Mouse (Mus musculus) heart, embryonic 12.5 days (tissue): Measurements from ENCODE around the gene Gbgt1. TPM values are rescaled to one million over a fixed set of nuclear protein-coding genes. Genes with fewer than 3 reads are reported as not detected.

ENCODE experiments used
- ATAC-seq: fragments of 200-750 bp; cut with Nextera tagmentation; 2 replicates; pipeline ENCODE4 v1.8.0; 2017; ENCODE audit warnings: moderate TSS enrichment, moderate library complexity; ENCODE audit not compliant: insufficient number of reproducible peaks, low FRiP score
- H3K27ac ChIP-seq: fragments of 300-500 bp; sonication (generic); 2 replicates; pipeline ENCODE4 v1.5.1; 2016; ENCODE audit warnings: mild to moderate bottlenecking, moderate library complexity; ENCODE audit not compliant: poor library complexity, severe bottlenecking
- H3K27me3 ChIP-seq: fragments of 300-500 bp; sonication (generic); replicated peaks from 2 replicates; pipeline ENCODE4 v1.6.1; 2016; ENCODE audit warnings: mild to moderate bottlenecking, moderate library complexity
- H3K36me3 ChIP-seq: fragments of 300-500 bp; sonication (generic); 2 replicates; pipeline ENCODE4 v1.6.1; 2016; ENCODE audit warnings: mild to moderate bottlenecking, moderate library complexity
- H3K4me1 ChIP-seq: fragments of 300-500 bp; sonication (generic); replicated peaks from 2 replicates; pipeline ENCODE4 v1.6.1; 2016; ENCODE audit warnings: mild to moderate bottlenecking
- H3K4me2 ChIP-seq: fragments of 300-500 bp; sonication (generic); 2 replicates; pipeline ENCODE4 v1.6.1; 2016; ENCODE audit warnings: mild to moderate bottlenecking, moderate library complexity
- H3K4me3 ChIP-seq: fragments of 300-500 bp; sonication (generic); 2 replicates; pipeline ENCODE4 v1.5.1; 2016; ENCODE audit warnings: mild to moderate bottlenecking
- H3K9ac ChIP-seq: fragments of 300-500 bp; sonication (generic); 2 replicates; pipeline ENCODE4 v1.6.1; 2016; ENCODE audit warnings: mild to moderate bottlenecking, moderate library complexity
- H3K9me3 ChIP-seq: fragments of 300-500 bp; sonication (generic); replicated peaks from 2 replicates; pipeline ENCODE4 v1.6.1; 2016; ENCODE audit warnings: mild to moderate bottlenecking, moderate library complexity
- whole genome bisulfite sequencing: fragments of 180-500 bp; shearing (Covaris S2); methylation state at CpG from one replicate; pipeline ENCODE4 v1.1.7; 2016; 5-methylcytosine and 5-hydroxymethylcytosine counted together
- polyA plus RNA-seq: library from polyadenylated mRNA; unstranded; fragments of >200 nt; fragmentation: Nextera tagmentation; extraction: Ambion mirVana; gene quantifications from 2 replicates; pipeline ENCODE4 v1.2.1, GENCODE M21; 2016

Gene Gbgt1
- polyA plus RNA-seq, 1 experiment from 2014 or later, result 0.28 TPM

- 45% methylated on average over 7 of the region's 7 CpGs for WGBS
- H3K27me3 ChIP-seq, result no peaks in the 10 kb centered on the region
- peak overlapping the region; percentile 20; the same call in 1 of the 2 replicates for H3K27ac ChIP-seq
- H3K9me3 ChIP-seq, result no peaks in the 10 kb centered on the region
- H3K4me1 ChIP-seq, result peaks cover 53% of the 10 kb centered on the region
- H3K36me3 ChIP-seq, result peaks cover 28% of the 10 kb centered on the region
- ATAC-seq, result no peak
- H3K4me3 ChIP-seq, result no peak overlapping the region
- no peak overlapping the region for H3K4me2 ChIP-seq
- peak overlapping the region; percentile 24 for H3K9ac ChIP-seq
Measured at GRCm38 (mm10) chr2:28539206-28539605, 42.5 kb downstream of the Gbgt1 start.

GRCm38 (mm10) chr2:28539949-28540348 is 43.3 kb downstream of the Gbgt1 start:
- Histone ChIP-seq H3K27ac (no peak overlapping the region), H3K4me1 (peaks cover 45% of the 10 kb centered on the region), H3K4me3 (no peak overlapping the region), H3K9ac (peak overlapping the region; percentile 24; the same call in 1 of the 2 replicates), H3K36me3 (peaks cover 36% of the 10 kb centered on the region), H3K4me2 (no peak overlapping the region), H3K27me3 (no peaks in the 10 kb centered on the region), H3K9me3 (no peaks in the 10 kb centered on the region)
- WGBS, result 67% methylated on average over 2 of the region's 2 CpGs
- no peak for ATAC-seq

GRCm38 (mm10) chr2:28540587-28541227 is 44.0 kb downstream of the Gbgt1 start:
- H3K4me3 ChIP-seq, result no peak overlapping the region
- no peaks in the 10 kb centered on the region for H3K9me3 ChIP-seq
- no peaks in the 10 kb centered on the region for H3K27me3 ChIP-seq
- no peak for ATAC-seq
- H3K36me3 ChIP-seq, result peaks cover 44% of the 10 kb centered on the region
- 78% methylated on average over 8 of the region's 8 CpGs for WGBS
- no peak overlapping the region for H3K9ac ChIP-seq
- no peak overlapping the region for H3K4me2 ChIP-seq
- H3K27ac ChIP-seq, result no peak overlapping the region
- peaks cover 38% of the 10 kb centered on the region for H3K4me1 ChIP-seq

GRCm38 (mm10) chr2:28543894-28544293 is 47.2 kb downstream of the Gbgt1 start:
- ATAC-seq, result no peak
- Histone ChIP-seq H3K9ac (no peak overlapping the region), H3K27me3 (no peaks in the 10 kb centered on the region), H3K9me3 (no peaks in the 10 kb centered on the region), H3K4me3 (no peak overlapping the region), H3K36me3 (peaks cover 60% of the 10 kb centered on the region), H3K4me1 (peaks cover 14% of the 10 kb centered on the region), H3K4me2 (no peak overlapping the region), H3K27ac (no peak overlapping the region)
- 81% methylated on average over 8 of the region's 8 CpGs for WGBS

GRCm38 (mm10) chr2:28545976-28546375 is 49.3 kb downstream of the Gbgt1 start:
- Histone ChIP-seq H3K4me3 (no peak overlapping the region), H3K27ac (no peak overlapping the region), H3K4me1 (no peaks in the 10 kb centered on the region), H3K9me3 (no peaks in the 10 kb centered on the region), H3K27me3 (no peaks in the 10 kb centered on the region), H3K9ac (no peak overlapping the region), H3K36me3 (peaks cover 78% of the 10 kb centered on the region), H3K4me2 (no peak overlapping the region)
- no peak for ATAC-seq

- H3K9me3 ChIP-seq, result no peaks in the 10 kb centered on the region
- H3K4me2 ChIP-seq, result no peak overlapping the region
- H3K9ac ChIP-seq, result no peak overlapping the region
- peaks cover 84% of the 10 kb centered on the region for H3K36me3 ChIP-seq
- no peaks in the 10 kb centered on the region for H3K27me3 ChIP-seq
- no peak overlapping the region for H3K4me3 ChIP-seq
- WGBS, result 63% methylated on average over 6 of the region's 6 CpGs
- no peak for ATAC-seq
- H3K4me1 ChIP-seq, result no peaks in the 10 kb centered on the region
- H3K27ac ChIP-seq, result no peak overlapping the region
Measured at GRCm38 (mm10) chr2:28546560-28546959, 49.9 kb downstream of the Gbgt1 start.

- H3K4me2 ChIP-seq, result no peak overlapping the region
- peaks cover 85% of the 10 kb centered on the region for H3K36me3 ChIP-seq
- H3K9ac ChIP-seq, result no peak overlapping the region
- H3K9me3 ChIP-seq, result no peaks in the 10 kb centered on the region
- ATAC-seq, result no peak; the same call in 1 of the 2 replicates
- no peaks in the 10 kb centered on the region for H3K4me1 ChIP-seq
- H3K4me3 ChIP-seq, result no peak overlapping the region
- WGBS, result 49% methylated on average over 11 of the region's 11 CpGs
- H3K27me3 ChIP-seq, result no peaks in the 10 kb centered on the region
- no peak overlapping the region for H3K27ac ChIP-seq
Measured at GRCm38 (mm10) chr2:28547237-28548172, 50.8 kb downstream of the Gbgt1 start.

GRCm38 (mm10) chr2:28549157-28549556 is 52.5 kb downstream of the Gbgt1 start:
- Histone ChIP-seq H3K27ac (no peak overlapping the region), H3K4me3 (no peak overlapping the region), H3K4me2 (no peak overlapping the region), H3K9me3 (no peaks in the 10 kb centered on the region), H3K9ac (no peak overlapping the region), H3K36me3 (peaks cover 82% of the 10 kb centered on the region), H3K27me3 (no peaks in the 10 kb centered on the region), H3K4me1 (no peaks in the 10 kb centered on the region)
- no peak for ATAC-seq
- WGBS, result 88% methylated on average over 13 of the region's 13 CpGs

- no peaks in the 10 kb centered on the region for H3K9me3 ChIP-seq
- peaks cover 59% of the 10 kb centered on the region for H3K36me3 ChIP-seq
- no peak overlapping the region for H3K4me2 ChIP-seq
- 85% methylated on average over 5 of the region's 5 CpGs for WGBS
- no peak overlapping the region for H3K27ac ChIP-seq
- H3K4me1 ChIP-seq, result no peaks in the 10 kb centered on the region
- no peaks in the 10 kb centered on the region for H3K27me3 ChIP-seq
- no peak for ATAC-seq
- no peak overlapping the region for H3K4me3 ChIP-seq
- H3K9ac ChIP-seq, result no peak overlapping the region
Measured at GRCm38 (mm10) chr2:28552301-28552700, 55.6 kb downstream of the Gbgt1 start.
